Mouse (Mus musculus) liver, adult 2 months (tissue): Measurements from ENCODE around the gene Mns1.

Experiments used
- CTCF ChIP-seq: fragments of 200-500 bp; IDR thresholded peaks from 2 replicates; pipeline ENCODE4 v1.5.1; 2011; ENCODE audit warnings: low read depth, low read length, control low read depth
- POLR2A ChIP-seq: fragments of 200-500 bp; IDR thresholded peaks from 2 replicates; pipeline ENCODE4 v1.6.1; 2011; ENCODE audit warnings: low read length, control low read depth; ENCODE audit not compliant: insufficient read depth; ENCODE audit errors: extremely low read depth

GRCm38 (mm10) chr9:72422284-72422683 lies 15.5 kb upstream of the Mns1 start:
- no peak for TF ChIP-seq CTCF
- TF ChIP-seq POLR2A, result no peak
